Mouse (Mus musculus) midbrain, embryonic 12.5 days (tissue): ENCODE results near the gene Piwil4. TPM values are rescaled to one million over a fixed set of nuclear protein-coding genes. Genes with fewer than 3 reads are reported as not detected.
"Not testable (repeated sequence)": the region's sequence is repeated elsewhere in the genome, so short reads cannot be mapped to it uniquely, and the experiment has no call there.

Experiments
- ATAC-seq: fragments of 200-750 bp; cut with Nextera tagmentation; 2 replicates; pipeline ENCODE4 v1.8.0; 2017; ENCODE audit warnings: low read depth, moderate TSS enrichment, moderate library complexity; ENCODE audit not compliant: low FRiP score
- H3K27ac ChIP-seq: fragments of 300-500 bp; sonication (generic); replicated peaks from 2 replicates; pipeline ENCODE4 v1.5.1; 2016; ENCODE audit warnings: mild to moderate bottlenecking
- H3K27me3 ChIP-seq: fragments of 300-500 bp; sonication (generic); 2 replicates; pipeline ENCODE4 v1.6.1; 2016; ENCODE audit warnings: mild to moderate bottlenecking
- H3K36me3 ChIP-seq: fragments of 300-500 bp; sonication (generic); 2 replicates; pipeline ENCODE4 v1.6.1; 2016
- H3K4me1 ChIP-seq: fragments of 300-500 bp; sonication (generic); 2 replicates; pipeline ENCODE4 v1.6.1; 2016
- H3K4me2 ChIP-seq: fragments of 300-500 bp; sonication (generic); replicated peaks from 2 replicates; pipeline ENCODE4 v1.6.1; 2016; ENCODE audit warnings: mild to moderate bottlenecking, moderate library complexity
- H3K4me3 ChIP-seq: fragments of 300-500 bp; sonication (generic); 2 replicates; pipeline ENCODE4 v1.5.1; 2016; ENCODE audit warnings: mild to moderate bottlenecking
- H3K9ac ChIP-seq: fragments of 300-500 bp; sonication (generic); replicated peaks from 2 replicates; pipeline ENCODE4 v1.6.1; 2016; ENCODE audit warnings: mild to moderate bottlenecking, moderate library complexity
- H3K9me3 ChIP-seq: fragments of 300-500 bp; sonication (generic); 2 replicates; pipeline ENCODE4 v1.6.1; 2016; ENCODE audit warnings: mild to moderate bottlenecking
- WGBS: fragments of 180-500 bp; shearing (Covaris S2); methylation state at CpG from one replicate; pipeline ENCODE4 v1.1.7; 2016; 5-methylcytosine and 5-hydroxymethylcytosine counted together
- polyA plus RNA-seq: library from polyadenylated mRNA; unstranded; fragments of >200 nt; fragmentation: Nextera tagmentation; extraction: Ambion mirVana; gene quantifications from 2 replicates; pipeline ENCODE4 v1.2.1, GENCODE M21; 2016

The Piwil4 gene
- polyA plus RNA-seq, 1 experiment from 2014 or later: 0.06 TPM

DNA sequence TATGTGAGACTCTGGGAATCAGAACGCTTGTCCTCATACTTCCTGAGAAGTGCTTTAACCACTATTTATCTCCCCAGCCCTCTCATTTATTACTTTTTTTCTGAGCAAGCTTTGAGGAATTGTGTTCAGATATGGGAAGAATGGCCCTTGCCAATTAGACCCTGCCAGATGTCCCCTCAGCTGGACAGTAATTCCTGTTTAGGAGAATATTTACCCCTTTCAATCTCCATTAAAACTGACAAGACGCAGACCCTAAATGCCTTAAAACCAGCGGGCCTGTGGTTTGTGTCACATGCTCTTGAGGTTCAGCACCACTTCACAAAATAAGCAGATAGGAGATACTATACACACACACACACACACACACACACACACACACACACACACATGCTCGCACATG lies 56.2 kb downstream of the Piwil4 start:
- H3K27me3 ChIP-seq: no peaks in the 10 kb centered on the region
- H3K9ac ChIP-seq: no peak overlapping the region
- no peak for ATAC-seq
- WGBS: 82% methylated on average over 4 of the region's 4 CpGs
- no peaks in the 10 kb centered on the region for H3K36me3 ChIP-seq
- no peak overlapping the region for H3K4me2 ChIP-seq
- no peak overlapping the region for H3K4me3 ChIP-seq
- H3K4me1 ChIP-seq: no peaks in the 10 kb centered on the region
- no peak overlapping the region for H3K27ac ChIP-seq
- no peaks in the 10 kb centered on the region for H3K9me3 ChIP-seq

DNA sequence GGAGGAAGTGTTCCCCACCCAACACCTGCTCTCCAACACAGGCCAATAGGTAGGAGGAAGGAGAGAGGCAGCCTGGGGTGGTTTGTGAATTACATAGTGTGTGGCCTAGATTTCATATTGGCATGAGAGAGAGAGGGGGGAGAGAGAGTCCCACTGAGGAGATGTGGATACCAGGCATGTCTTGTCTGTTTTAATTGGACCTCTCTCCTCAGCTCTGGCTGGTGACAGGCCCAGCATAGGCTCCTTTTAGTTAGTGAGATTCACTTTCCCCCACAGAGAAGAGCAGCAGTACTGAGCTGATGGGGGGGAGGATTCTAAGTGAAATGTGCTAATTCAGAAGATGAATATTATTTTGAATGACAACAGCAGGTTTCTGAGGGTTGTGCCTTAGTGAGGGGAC lies 57.8 kb downstream of the Piwil4 start:
- Histone ChIP-seq H3K9me3 (no peaks in the 10 kb centered on the region), H3K4me2 (no peak overlapping the region), H3K27ac (no peak overlapping the region), H3K4me1 (no peaks in the 10 kb centered on the region), H3K36me3 (no peaks in the 10 kb centered on the region), H3K27me3 (no peaks in the 10 kb centered on the region), H3K9ac (no peak overlapping the region), H3K4me3 (no peak overlapping the region)
- no peak for ATAC-seq

DNA sequence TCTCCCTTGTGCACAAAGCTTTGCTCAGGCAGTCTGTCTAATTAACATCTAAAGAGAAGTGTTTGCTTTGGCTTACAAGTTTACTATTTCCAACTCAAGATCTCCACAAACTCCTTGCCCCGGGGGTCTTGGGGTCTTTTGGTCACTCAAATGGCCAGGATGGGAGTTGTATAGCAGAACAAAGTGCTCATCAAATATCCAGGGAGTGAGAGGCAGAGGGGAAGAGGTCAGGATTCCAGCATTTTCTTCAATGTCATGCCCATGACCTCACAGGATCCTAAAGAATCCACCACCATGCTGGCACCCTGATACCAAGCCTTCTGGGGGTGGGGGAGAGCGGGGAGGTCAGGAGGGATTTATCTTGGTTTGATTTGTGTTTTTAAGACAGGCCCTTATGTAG lies 59.9 kb downstream of the Piwil4 start:
- Histone ChIP-seq H3K4me1 (0 out of 2 replicates have a peak, but pooled peaks cover 2% of the 10 kb centered on the region), H3K9ac (no peak overlapping the region), H3K27ac (no peak overlapping the region), H3K36me3 (no peaks in the 10 kb centered on the region), H3K27me3 (no peaks in the 10 kb centered on the region), H3K4me3 (no peak overlapping the region), H3K4me2 (no peak overlapping the region), H3K9me3 (no peaks in the 10 kb centered on the region)
- WGBS: 48% methylated on average over 2 of the region's 2 CpGs
- ATAC-seq: no peak

DNA sequence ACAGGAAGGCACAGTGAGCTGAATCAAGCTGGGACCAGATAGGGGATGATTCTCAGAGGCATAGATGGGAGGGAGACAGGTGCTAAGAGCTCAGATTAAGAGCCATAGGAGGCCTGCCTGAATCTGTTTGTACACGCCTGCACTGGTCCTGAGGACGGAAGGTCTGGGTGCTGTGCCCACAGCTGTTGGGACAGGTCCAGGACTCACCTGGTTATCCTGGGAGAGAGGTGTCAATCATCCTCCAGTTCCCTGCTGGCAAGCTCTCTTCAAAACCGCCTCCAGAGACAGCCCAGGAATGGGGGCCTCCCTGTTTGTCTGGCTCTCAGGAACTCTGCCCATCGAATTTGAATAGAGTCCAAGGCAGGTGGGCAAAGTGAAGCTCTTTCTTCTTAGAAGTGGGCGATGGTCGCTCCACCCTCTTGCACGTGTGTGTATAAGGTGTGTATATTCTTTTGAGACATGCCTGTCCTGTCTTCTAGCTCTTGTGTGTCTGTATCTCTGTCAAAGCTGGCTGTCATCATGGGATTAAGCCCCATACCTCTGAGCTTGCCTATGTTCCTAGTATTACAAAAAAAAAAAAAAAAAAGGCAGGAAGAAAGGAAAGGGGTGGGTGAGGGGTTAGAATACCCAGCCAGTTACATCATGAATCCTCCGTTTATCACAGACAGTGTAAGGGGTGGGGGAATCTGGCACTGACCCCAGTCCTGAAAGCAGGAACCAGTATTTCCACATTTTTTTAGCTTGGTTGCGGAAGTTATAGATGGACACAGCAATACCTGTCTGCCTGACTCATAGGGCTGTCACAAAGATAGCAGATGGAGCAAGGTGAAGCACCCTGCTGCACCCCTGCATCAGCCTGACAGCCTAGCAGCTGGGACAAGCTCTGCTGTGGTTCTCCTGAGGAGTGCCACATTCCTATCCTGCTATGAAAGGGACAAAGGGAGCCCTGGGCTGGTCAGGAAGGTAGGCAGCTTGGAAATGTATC lies 64.5 kb downstream of the Piwil4 start:
- H3K36me3 ChIP-seq: no peaks in the 10 kb centered on the region
- no peak for ATAC-seq

GRCm38 (mm10) chr9:14674506-14674905 lies 66.0 kb downstream of the Piwil4 start:
- H3K4me1 ChIP-seq: 0 out of 2 replicates have a peak, but pooled peaks cover 2% of the 10 kb centered on the region
- WGBS: 92% methylated on average over 8 of the region's 8 CpGs

More for the DNA sequence above, 64.5 kb downstream of the Piwil4 start:
- Histone ChIP-seq H3K4me3 (no peak overlapping the region), H3K27me3 (no peaks in the 10 kb centered on the region), H3K9ac (no peak overlapping the region; the same call in 1 of the 2 replicates), H3K4me2 (no peak overlapping the region), H3K27ac (no peak overlapping the region), H3K9me3 (no peaks in the 10 kb centered on the region), H3K4me1 (0 out of 2 replicates have a peak, but pooled peaks cover 2% of the 10 kb centered on the region)
- WGBS: 66% methylated on average over 9 of the region's 9 CpGs

DNA sequence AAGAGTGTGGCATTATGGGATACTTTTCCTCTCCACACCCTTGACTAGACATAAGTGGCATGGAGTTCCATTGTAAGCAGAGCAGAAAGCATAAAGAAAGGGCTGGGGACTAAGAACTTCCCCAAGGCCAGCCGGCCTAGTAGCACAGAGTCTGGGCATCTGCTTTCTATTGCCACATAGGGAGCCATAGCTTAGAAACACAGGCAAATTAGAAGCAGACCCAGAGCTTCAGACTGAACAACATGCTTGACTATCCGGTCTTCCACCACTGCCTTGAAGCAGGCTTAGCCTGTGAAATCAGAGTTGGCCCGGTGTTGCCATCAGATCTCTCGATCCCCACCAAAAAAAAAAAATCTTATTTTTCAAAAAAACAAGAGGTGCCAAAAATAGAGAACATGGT lies 67.4 kb downstream of the Piwil4 start:
- no peak overlapping the region for H3K27ac ChIP-seq
- 76% methylated on average over 4 of the region's 4 CpGs for WGBS
- no peaks in the 10 kb centered on the region for H3K9me3 ChIP-seq

More at GRCm38 (mm10) chr9:14674506-14674905, 66.0 kb downstream of the Piwil4 start:
- Histone ChIP-seq H3K4me3 (no peak overlapping the region), H3K4me2 (no peak overlapping the region), H3K27me3 (no peaks in the 10 kb centered on the region), H3K36me3 (no peaks in the 10 kb centered on the region), H3K9ac (no peak overlapping the region), H3K9me3 (no peaks in the 10 kb centered on the region), H3K27ac (no peak overlapping the region)
- ATAC-seq: no peak

GRCm38 (mm10) chr9:14671965-14672364 lies 68.6 kb downstream of the Piwil4 start:
- not testable (repeated sequence) for H3K9ac ChIP-seq, H3K4me1 ChIP-seq, H3K9me3 ChIP-seq, H3K36me3 ChIP-seq, H3K4me3 ChIP-seq, ATAC-seq, H3K27ac ChIP-seq, H3K4me2 ChIP-seq, H3K27me3 ChIP-seq
- WGBS: 34% methylated on average over 5 of the region's 5 CpGs

More for the DNA sequence above, 67.4 kb downstream of the Piwil4 start:
- no peak for ATAC-seq
- no peaks in the 10 kb centered on the region for H3K36me3 ChIP-seq
- no peak overlapping the region for H3K4me3 ChIP-seq
- 0 out of 2 replicates have a peak, but pooled peaks cover 2% of the 10 kb centered on the region for H3K4me1 ChIP-seq
- no peak overlapping the region for H3K4me2 ChIP-seq
- no peaks in the 10 kb centered on the region for H3K27me3 ChIP-seq
- H3K9ac ChIP-seq: no peak overlapping the region

- H3K27me3 ChIP-seq: no peaks in the 10 kb centered on the region
- H3K4me2 ChIP-seq: no peak overlapping the region
- no peaks in the 10 kb centered on the region for H3K9me3 ChIP-seq
- WGBS: 82% methylated on average over 3 of the region's 3 CpGs
- ATAC-seq: no peak
- no peaks in the 10 kb centered on the region for H3K36me3 ChIP-seq
- H3K27ac ChIP-seq: no peak overlapping the region
- no peaks in the 10 kb centered on the region for H3K4me1 ChIP-seq
- no peak overlapping the region for H3K4me3 ChIP-seq
- H3K9ac ChIP-seq: no peak overlapping the region
Measured at GRCm38 (mm10) chr9:14668382-14668781, 72.2 kb downstream of the Piwil4 start.

DNA sequence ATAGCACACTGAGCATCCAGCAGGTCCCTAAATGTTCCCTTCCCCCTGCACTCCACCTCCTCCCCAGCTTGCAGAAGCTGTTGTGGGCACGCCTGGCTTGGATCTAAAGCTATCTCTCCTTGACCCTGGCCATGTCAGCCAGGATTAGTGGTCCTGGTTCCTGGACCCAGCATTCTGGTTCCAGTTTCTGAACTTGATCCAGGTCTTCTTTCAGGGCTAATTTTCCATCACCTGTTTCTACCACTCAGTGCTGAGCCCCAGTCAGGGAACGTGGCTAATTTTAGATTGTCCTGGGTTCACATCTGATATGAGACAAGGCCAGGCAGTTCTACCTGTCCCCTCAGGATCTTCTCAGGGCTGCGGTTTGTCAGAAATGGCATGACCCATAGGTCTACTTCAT lies 74.5 kb downstream of the Piwil4 start:
- ATAC-seq: no peak
- H3K27me3 ChIP-seq: no peaks in the 10 kb centered on the region
- no peak overlapping the region for H3K27ac ChIP-seq
- no peak overlapping the region for H3K4me2 ChIP-seq
- no peaks in the 10 kb centered on the region for H3K36me3 ChIP-seq
- H3K9ac ChIP-seq: no peak overlapping the region
- no peaks in the 10 kb centered on the region for H3K9me3 ChIP-seq
- H3K4me1 ChIP-seq: no peaks in the 10 kb centered on the region
- 85% methylated on average over 3 of the region's 3 CpGs for WGBS
- no peak overlapping the region for H3K4me3 ChIP-seq

GRCm38 (mm10) chr9:14663591-14663990 lies 76.9 kb downstream of the Piwil4 start:
- Histone ChIP-seq H3K4me2 (no peak overlapping the region), H3K27ac (no peak overlapping the region), H3K9me3 (no peaks in the 10 kb centered on the region), H3K36me3 (no peaks in the 10 kb centered on the region), H3K4me3 (no peak overlapping the region), H3K27me3 (no peaks in the 10 kb centered on the region), H3K4me1 (no peaks in the 10 kb centered on the region), H3K9ac (no peak overlapping the region)
- ATAC-seq: no peak
- 89% methylated on average over 2 of the region's 2 CpGs for WGBS

GRCm38 (mm10) chr9:14662876-14663275 lies 77.7 kb downstream of the Piwil4 start:
- Histone ChIP-seq H3K4me1 (no peaks in the 10 kb centered on the region), H3K9ac (no peak overlapping the region), H3K27ac (no peak overlapping the region), H3K9me3 (no peaks in the 10 kb centered on the region), H3K4me3 (no peak overlapping the region), H3K36me3 (no peaks in the 10 kb centered on the region), H3K4me2 (no peak overlapping the region), H3K27me3 (no peaks in the 10 kb centered on the region)
- 70% methylated on average over 7 of the region's 7 CpGs for WGBS
- no peak for ATAC-seq

- no peak overlapping the region for H3K9ac ChIP-seq
- no peaks in the 10 kb centered on the region for H3K27me3 ChIP-seq
- 84% methylated on average over 9 of the region's 9 CpGs for WGBS
- no peaks in the 10 kb centered on the region for H3K9me3 ChIP-seq
- H3K4me2 ChIP-seq: no peak overlapping the region
- no peak overlapping the region for H3K27ac ChIP-seq
- H3K36me3 ChIP-seq: no peaks in the 10 kb centered on the region
- ATAC-seq: no peak
- no peaks in the 10 kb centered on the region for H3K4me1 ChIP-seq
- no peak overlapping the region for H3K4me3 ChIP-seq
Measured at GRCm38 (mm10) chr9:14662138-14662537, 78.4 kb downstream of the Piwil4 start.
